Mouse (Mus musculus): ENCODE measurements around the gene Aip. TPM values are rescaled to one million over a fixed set of nuclear protein-coding genes. Genes with fewer than 3 reads are reported as not detected.
"Not testable (repeated sequence)": the region's sequence is repeated elsewhere in the genome, so short reads cannot be mapped to it uniquely, and the experiment has no call there.

Gene Aip
- polyA plus RNA-seq, 1 experiment from 2014 or later = 81.9 TPM

- H3K4me1 ChIP-seq (ENCODE audit: control insufficient read depth, insufficient read depth, low read length) = peaks cover 17% of the 10 kb centered on the region
- no peak for ATAC-seq (ENCODE audit: low read depth)
- H3K27ac ChIP-seq (replicated peaks; ENCODE audit: low read depth, low read length) = no peak overlapping the region
- H3K9ac ChIP-seq (ENCODE audit: low read depth, low read length) = no peak overlapping the region
- H3K4me3 ChIP-seq (ENCODE audit: low read depth, low read length) = no peak overlapping the region
- 79% methylated on average over 7 of the region's 7 CpGs for WGBS
- no peaks in the 10 kb centered on the region for H3K27me3 ChIP-seq (replicated peaks; ENCODE audit: control insufficient read depth, insufficient read depth, low read length)
- H3K36me3 ChIP-seq (ENCODE audit: control insufficient read depth, insufficient read depth, low read length) = peaks cover 18% of the 10 kb centered on the region
- no peak for DNase-seq (ENCODE audit: low spot score)
- H3K9me3 ChIP-seq (ENCODE audit: control insufficient read depth, low read length) = no peaks in the 10 kb centered on the region
- no peak overlapping the region for H3K4me2 ChIP-seq (ENCODE audit: low read depth, low read length)
Measured at GRCm38 (mm10) chr19:4122411-4123370, 3.0 kb downstream of the Aip start.

- not testable (repeated sequence) for ATAC-seq (ENCODE audit: low read depth); DNase-seq (ENCODE audit: low spot score); H3K9ac ChIP-seq (ENCODE audit: low read depth, low read length); H3K27ac ChIP-seq (replicated peaks; ENCODE audit: low read depth, low read length); H3K9me3 ChIP-seq (ENCODE audit: control insufficient read depth, low read length); H3K27me3 ChIP-seq (replicated peaks; ENCODE audit: control insufficient read depth, insufficient read depth, low read length)
- Histone ChIP-seq H3K4me1 (ENCODE audit: control insufficient read depth, insufficient read depth, low read length) (peaks cover 16% of the 10 kb centered on the region), H3K4me2 (ENCODE audit: low read depth, low read length) (0 out of 2 replicates have a peak overlapping the region, but pooled peaks have one; percentile 56), H3K36me3 (ENCODE audit: control insufficient read depth, insufficient read depth, low read length) (peaks cover 22% of the 10 kb centered on the region), H3K4me3 (ENCODE audit: low read depth, low read length) (peak overlapping the region; percentile 46; the same call in 1 of the 2 replicates)
- 61% methylated on average over 6 of the region's 6 CpGs for WGBS
Measured at GRCm38 (mm10) chr19:4121896-4122295, 3.8 kb downstream of the Aip start.

DNA sequence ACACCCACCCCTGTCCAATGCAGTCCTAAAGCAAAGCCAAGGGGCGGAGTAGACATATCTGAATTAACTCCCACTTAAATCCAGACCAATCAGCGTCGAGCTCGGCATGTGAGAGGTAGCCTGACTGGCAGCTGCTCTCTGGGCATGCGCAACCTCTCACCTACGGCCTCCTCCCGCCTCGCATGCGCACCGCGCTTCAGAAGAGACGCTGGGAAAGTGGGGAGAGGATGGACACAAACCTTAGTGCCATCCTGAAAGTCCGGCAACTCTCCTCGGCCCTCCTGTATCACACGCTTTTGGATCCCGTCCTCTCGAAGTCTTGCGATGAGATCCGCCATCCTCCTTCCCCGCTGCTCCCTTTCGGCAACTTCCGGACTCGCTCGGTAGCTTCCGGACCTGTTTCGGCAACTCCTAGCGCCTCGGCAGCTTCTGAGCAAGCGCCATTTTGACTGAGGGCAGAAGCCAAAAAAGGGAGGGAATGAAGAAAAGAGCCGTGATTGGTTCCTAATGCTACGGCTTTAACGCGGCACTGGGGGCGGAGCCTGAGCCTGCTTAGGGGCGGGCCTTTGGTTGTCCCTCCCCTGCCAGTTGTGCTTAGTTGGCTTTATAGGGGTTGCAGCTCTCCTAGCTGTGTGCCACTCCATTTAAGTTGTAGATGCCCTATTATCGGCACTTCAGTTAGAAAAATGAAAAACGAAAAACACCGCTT, 4.4 kb downstream of the Aip start:
- H3K4me3 ChIP-seq (ENCODE audit: low read depth, low read length) = peak overlapping the region; percentile 46
- WGBS = 3% methylated on average over 37 of the region's 38 CpGs
- H3K4me1 ChIP-seq (ENCODE audit: control insufficient read depth, insufficient read depth, low read length) = peaks cover 11% of the 10 kb centered on the region
- peaks cover 26% of the 10 kb centered on the region for H3K36me3 ChIP-seq (ENCODE audit: control insufficient read depth, insufficient read depth, low read length)
- ATAC-seq (ENCODE audit: low read depth) (peak; percentile 74), DNase-seq (ENCODE audit: low spot score) (peak; percentile 99)
- H3K9ac ChIP-seq (ENCODE audit: low read depth, low read length) = peak overlapping the region; percentile 69
- H3K4me2 ChIP-seq (ENCODE audit: low read depth, low read length) = peak overlapping the region; percentile 56
- H3K27me3 ChIP-seq (replicated peaks; ENCODE audit: control insufficient read depth, insufficient read depth, low read length) = no peaks in the 10 kb centered on the region
- peak overlapping the region; percentile 74 for H3K27ac ChIP-seq (replicated peaks; ENCODE audit: low read depth, low read length)
- no peaks in the 10 kb centered on the region for H3K9me3 ChIP-seq (ENCODE audit: control insufficient read depth, low read length)

DNA sequence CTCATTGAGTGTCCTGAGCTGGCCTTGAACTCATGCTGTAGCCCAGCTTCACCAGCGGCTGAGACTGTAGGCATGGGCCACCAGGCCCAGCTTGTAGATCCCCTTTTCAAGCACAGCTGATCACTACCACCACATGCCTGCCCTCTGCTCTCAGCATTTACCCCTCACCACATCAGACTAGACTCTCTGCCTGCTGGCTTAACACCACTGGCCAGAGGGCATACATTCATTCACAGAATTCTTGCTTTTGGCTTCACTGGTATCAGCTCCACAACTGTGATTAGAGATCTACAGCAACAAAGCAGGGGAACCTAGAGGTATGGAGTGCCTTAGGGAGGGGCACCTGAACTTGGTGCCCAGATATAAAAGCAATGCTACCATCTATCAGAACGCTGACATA, 5.2 kb downstream of the Aip start:
- WGBS = 93% methylated on average over 2 of the region's 2 CpGs
- no peak for DNase-seq (ENCODE audit: low spot score)
- Histone ChIP-seq H3K27me3 (replicated peaks; ENCODE audit: control insufficient read depth, insufficient read depth, low read length) (no peaks in the 10 kb centered on the region), H3K9ac (ENCODE audit: low read depth, low read length) (no peak overlapping the region; the same call in 1 of the 2 replicates), H3K4me3 (ENCODE audit: low read depth, low read length) (peak overlapping the region; percentile 46), H3K9me3 (ENCODE audit: control insufficient read depth, low read length) (no peaks in the 10 kb centered on the region), H3K36me3 (ENCODE audit: control insufficient read depth, insufficient read depth, low read length) (peaks cover 33% of the 10 kb centered on the region), H3K4me1 (ENCODE audit: control insufficient read depth, insufficient read depth, low read length) (peaks cover 11% of the 10 kb centered on the region), H3K27ac (replicated peaks; ENCODE audit: low read depth, low read length) (no peak overlapping the region), H3K4me2 (ENCODE audit: low read depth, low read length) (peak overlapping the region; percentile 56)
- ATAC-seq (ENCODE audit: low read depth) = no peak

DNA sequence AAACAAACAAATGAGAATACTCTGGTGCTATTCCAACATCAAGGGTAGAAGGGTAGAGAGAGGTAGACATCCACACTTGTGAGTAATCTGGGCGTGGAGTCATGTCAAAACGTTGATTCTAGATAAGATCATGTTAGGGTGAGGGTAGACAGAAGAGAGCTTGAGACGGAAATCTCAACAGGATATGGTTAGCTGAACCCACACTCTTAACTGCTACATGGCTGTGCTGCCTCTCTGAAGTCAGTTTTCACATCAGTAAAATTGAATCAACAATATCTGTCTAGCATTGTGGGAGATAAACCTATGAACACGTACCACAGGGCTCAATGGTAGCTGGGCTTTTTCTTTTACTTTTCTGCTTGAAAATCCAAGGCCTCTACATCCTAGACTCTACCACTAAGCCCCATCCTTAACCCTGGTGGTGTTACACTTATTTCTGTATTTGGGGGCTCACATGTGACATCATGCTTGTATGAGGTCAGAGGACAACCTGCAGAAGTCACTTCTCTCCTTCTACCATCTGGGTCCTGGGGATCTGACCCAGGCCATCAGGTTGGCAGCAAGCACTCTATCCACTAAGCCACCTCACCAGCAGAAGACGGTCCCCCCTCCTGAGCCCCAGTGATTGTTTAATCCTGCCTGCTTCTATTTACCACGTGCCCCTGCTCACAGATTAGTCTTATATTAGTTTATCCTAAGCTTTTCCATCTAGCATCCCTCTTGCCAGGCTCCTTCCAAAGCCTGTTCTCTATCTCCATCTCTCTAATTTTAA, 5.8 kb downstream of the Aip start:
- Histone ChIP-seq H3K4me1 (ENCODE audit: control insufficient read depth, insufficient read depth, low read length) (peaks cover 11% of the 10 kb centered on the region), H3K27me3 (replicated peaks; ENCODE audit: control insufficient read depth, insufficient read depth, low read length) (no peaks in the 10 kb centered on the region), H3K4me3 (ENCODE audit: low read depth, low read length) (no peak overlapping the region; the same call in 1 of the 2 replicates), H3K4me2 (ENCODE audit: low read depth, low read length) (peak overlapping the region; percentile 56), H3K36me3 (ENCODE audit: control insufficient read depth, insufficient read depth, low read length) (peaks cover 39% of the 10 kb centered on the region), H3K9ac (ENCODE audit: low read depth, low read length) (no peak overlapping the region; the same call in 1 of the 2 replicates), H3K9me3 (ENCODE audit: control insufficient read depth, low read length) (no peaks in the 10 kb centered on the region), H3K27ac (replicated peaks; ENCODE audit: low read depth, low read length) (no peak overlapping the region)
- WGBS = 87% methylated on average over 6 of the region's 6 CpGs
- ATAC-seq (ENCODE audit: low read depth) (no peak), DNase-seq (ENCODE audit: low spot score) (no peak)

GRCm38 (mm10) chr19:4118350-4118749, 7.3 kb downstream of the Aip start:
- Histone ChIP-seq H3K27me3 (replicated peaks; ENCODE audit: control insufficient read depth, insufficient read depth, low read length) (no peaks in the 10 kb centered on the region), H3K4me1 (ENCODE audit: control insufficient read depth, insufficient read depth, low read length) (peaks cover 11% of the 10 kb centered on the region), H3K36me3 (ENCODE audit: control insufficient read depth, insufficient read depth, low read length) (peaks cover 51% of the 10 kb centered on the region), H3K9me3 (ENCODE audit: control insufficient read depth, low read length) (no peaks in the 10 kb centered on the region), H3K4me3 (ENCODE audit: low read depth, low read length) (no peak overlapping the region), H3K4me2 (ENCODE audit: low read depth, low read length) (no peak overlapping the region), H3K27ac (replicated peaks; ENCODE audit: low read depth, low read length) (no peak overlapping the region), H3K9ac (ENCODE audit: low read depth, low read length) (no peak overlapping the region)
- ATAC-seq (ENCODE audit: low read depth) (no peak), DNase-seq (ENCODE audit: low spot score) (no peak)
- 96% methylated on average over 2 of the region's 2 CpGs for WGBS

DNA sequence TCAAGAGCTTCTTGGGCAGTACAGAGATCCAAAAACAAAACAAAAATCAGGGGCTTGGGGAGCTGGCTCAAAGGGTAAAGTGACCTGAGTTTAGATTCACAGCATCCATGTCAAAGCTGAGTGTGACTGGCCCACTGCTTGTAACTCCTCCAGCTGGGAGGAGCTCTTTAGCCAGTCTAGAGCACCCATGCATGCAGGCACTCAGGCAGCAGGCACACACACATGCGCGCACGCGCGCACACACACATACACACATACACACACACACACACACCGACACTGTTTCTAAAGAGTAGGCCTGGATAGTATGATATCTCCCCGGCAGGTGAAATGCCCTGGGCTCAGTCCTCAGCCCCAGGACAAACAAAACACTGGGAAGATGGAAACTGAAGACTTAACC, 8.7 kb downstream of the Aip start:
- 96% methylated on average over 7 of the region's 7 CpGs for WGBS
- Histone ChIP-seq H3K4me2 (ENCODE audit: low read depth, low read length) (no peak overlapping the region), H3K9me3 (ENCODE audit: control insufficient read depth, low read length) (no peaks in the 10 kb centered on the region), H3K4me1 (ENCODE audit: control insufficient read depth, insufficient read depth, low read length) (peaks cover 11% of the 10 kb centered on the region), H3K9ac (ENCODE audit: low read depth, low read length) (no peak overlapping the region), H3K27me3 (replicated peaks; ENCODE audit: control insufficient read depth, insufficient read depth, low read length) (no peaks in the 10 kb centered on the region), H3K4me3 (ENCODE audit: low read depth, low read length) (no peak overlapping the region), H3K27ac (replicated peaks; ENCODE audit: low read depth, low read length) (no peak overlapping the region), H3K36me3 (ENCODE audit: control insufficient read depth, insufficient read depth, low read length) (peaks cover 63% of the 10 kb centered on the region)
- DNase-seq (ENCODE audit: low spot score) (no peak), ATAC-seq (ENCODE audit: low read depth) (no peak)

- ATAC-seq (ENCODE audit: low read depth) = no peak
- H3K9ac ChIP-seq (ENCODE audit: low read depth, low read length) = no peak overlapping the region
- H3K9me3 ChIP-seq (ENCODE audit: control insufficient read depth, low read length) = no peaks in the 10 kb centered on the region
- H3K4me3 ChIP-seq (ENCODE audit: low read depth, low read length) = no peak overlapping the region
- no peaks in the 10 kb centered on the region for H3K27me3 ChIP-seq (replicated peaks; ENCODE audit: control insufficient read depth, insufficient read depth, low read length)
- H3K4me1 ChIP-seq (ENCODE audit: control insufficient read depth, insufficient read depth, low read length) = peaks cover 7% of the 10 kb centered on the region
- H3K4me2 ChIP-seq (ENCODE audit: low read depth, low read length) = no peak overlapping the region
- peaks cover 67% of the 10 kb centered on the region for H3K36me3 ChIP-seq (ENCODE audit: control insufficient read depth, insufficient read depth, low read length)
- 85% methylated on average over 10 of the region's 11 CpGs for WGBS
- DNase-seq (ENCODE audit: low spot score) = no peak
- no peak overlapping the region for H3K27ac ChIP-seq (replicated peaks; ENCODE audit: low read depth, low read length)
Measured at GRCm38 (mm10) chr19:4115816-4116215, 9.8 kb downstream of the Aip start.
